Mouse (Mus musculus) ZHBTc4 (cell line): ENCODE results near the gene Abtb2.
A peak's percentile ranks its signal among the peaks of the same experiment; 100 is the strongest.

Experiments
- DNase-seq: peaks from one replicate; pipeline ENCODE4 v3.0.0-alpha.2; 2011; ENCODE audit warnings: low read depth, low spot score

The Abtb2 gene

DNA sequence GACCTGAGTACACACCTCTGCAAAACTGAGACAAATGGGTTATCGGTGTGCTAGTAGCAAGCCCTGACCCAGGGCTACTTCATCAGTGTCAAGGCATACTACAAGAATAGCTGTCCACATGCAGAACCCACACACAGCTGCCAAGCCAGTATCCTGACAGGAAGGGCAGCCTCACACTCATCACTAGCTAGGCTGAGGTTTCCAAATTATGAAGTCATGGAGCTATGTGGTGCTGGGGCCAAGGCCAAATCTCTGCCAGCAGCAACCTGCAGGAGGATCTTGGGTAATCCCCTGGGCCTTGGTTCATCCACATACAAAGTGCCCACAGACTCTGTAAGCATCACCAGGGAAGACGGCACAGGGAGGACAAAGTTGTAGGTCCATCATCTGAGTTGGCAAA is 177.4 kb downstream of the Abtb2 start:
- no peak for DNase-seq

DNA sequence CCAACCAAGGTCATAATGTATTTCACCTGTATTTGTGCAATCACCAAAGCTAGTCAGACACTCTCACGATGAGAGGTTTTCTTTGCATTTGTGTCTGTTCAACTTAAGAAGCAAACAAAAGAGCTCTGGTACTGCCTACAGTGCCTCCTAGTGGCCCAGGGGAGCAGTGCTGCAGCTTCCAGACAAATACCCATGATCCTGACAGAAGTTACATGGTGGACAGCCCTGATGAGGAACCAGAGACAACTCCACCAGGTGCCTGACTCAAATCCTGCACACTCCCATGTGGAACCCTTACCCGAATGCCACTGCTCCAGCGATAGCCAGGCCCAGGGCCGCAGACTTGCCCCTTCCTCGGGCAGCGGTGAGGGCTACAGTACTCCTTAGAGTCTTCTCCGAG is 177.9 kb downstream of the Abtb2 start:
- DNase-seq = peak; percentile 84

DNA sequence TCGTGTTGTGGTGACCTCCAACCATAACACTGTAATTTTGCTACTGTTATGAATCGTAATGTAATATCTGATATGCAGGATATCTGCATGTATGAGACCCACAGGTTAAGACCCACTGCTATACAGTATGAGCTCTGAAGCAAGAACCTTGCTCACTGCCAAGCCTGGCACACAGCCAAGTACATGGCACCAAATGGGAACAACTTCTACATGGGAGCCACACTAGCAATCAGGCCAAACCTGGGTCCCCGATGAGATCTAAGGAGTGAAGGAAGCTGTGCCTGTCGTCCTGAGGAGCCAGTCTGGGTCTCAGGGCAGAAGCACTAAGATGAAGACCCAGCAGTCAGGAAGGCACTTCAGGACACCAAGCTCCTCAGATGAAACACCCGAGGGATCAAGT is 179.4 kb downstream of the Abtb2 start:
- no peak for DNase-seq

DNA sequence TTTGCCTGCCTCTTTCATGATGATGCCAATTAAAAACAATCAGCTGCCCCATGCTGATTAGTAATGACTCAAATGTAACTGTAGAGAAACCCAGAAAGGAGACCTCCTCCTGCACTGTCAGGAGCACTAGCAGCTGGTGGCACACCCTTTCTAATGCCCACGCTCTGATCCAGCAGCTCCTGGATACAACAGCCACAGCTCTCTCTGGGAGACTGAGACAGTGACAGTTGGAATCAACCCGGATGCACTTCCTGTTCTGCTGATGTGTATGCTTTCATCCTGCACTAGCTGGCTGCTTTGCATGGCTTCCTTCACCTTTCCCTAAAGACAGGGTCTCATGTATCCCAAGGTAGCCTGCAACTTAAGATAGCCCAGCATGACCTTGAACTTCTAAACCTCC is 180.0 kb downstream of the Abtb2 start:
- DNase-seq = no peak

DNA sequence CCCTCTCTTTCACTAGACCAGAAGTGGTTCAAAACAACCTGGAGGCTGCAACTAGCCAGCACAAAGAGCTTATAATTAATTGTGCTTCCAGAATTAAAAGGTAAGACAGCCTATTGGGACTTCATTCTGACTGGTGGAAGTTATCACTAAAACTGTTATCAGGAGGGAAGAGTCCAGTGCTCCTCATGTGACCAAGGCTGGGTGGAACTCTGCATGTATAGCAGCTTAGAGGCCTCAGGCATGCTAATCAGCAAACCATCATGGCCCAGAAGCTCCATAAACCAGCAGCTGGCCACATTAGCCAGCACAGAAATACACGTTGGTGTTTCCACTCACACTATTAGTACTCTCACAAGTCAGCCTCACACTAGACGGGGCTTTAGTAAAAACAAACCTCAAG is 180.7 kb downstream of the Abtb2 start:
- DNase-seq = no peak

DNA sequence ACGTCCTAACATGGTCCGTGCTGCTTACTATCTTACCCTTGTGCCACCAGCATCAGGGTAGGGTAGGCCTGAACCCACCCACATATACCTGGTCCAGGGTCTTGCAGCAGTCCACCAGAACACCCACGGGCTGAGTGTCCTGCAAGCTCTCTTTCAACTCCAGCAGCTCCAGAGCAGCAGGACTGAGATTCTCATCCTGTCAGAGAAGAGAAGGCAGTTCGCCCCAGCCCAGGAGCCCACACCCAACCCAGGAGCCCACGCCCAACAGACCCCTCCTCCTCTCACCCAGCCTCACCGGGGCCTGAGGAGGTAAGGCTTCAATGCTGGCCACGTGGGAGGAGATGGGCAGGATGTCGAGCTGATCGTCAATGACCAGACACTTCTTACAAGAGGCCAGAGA is 181.8 kb downstream of the Abtb2 start:
- peak; percentile 35 for DNase-seq

DNA sequence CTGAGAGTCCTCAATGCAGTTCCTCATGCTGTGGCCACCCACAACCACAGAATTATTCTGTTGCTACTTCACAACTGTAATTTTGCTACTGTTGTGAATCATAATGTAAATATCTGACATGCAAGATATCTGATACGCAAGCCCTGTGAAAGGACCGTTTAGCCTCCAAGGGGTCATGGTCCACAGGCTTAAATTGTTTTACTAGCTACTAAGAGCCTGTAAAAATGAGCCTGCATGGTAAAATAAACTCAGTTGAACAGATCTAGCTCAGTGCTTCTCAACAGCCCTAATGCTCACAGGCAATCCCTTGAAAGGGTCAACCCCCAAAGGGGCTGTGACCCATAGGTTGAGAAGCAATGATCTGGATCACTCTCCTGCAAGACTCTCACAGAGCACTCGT is 183.0 kb downstream of the Abtb2 start:
- DNase-seq = no peak

DNA sequence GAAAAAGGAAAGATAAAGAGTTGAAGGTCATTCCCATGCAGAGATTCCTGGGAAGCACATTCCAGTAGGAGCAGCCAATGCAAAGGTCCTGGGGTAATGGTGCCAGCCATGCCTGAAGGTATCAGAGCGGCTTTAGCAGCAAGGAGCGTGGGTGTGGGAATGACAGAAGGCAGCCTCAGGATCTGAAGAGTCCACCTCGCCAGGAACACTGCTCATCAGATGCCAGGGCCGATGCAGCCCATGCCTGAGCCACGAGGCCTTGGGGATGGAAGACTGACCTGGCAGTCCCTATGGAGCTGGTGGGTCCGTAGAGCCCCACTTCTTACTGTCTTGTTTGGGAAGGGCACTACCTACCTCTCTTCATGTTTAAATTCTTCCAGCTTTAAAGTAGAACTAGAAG is 185.7 kb downstream of the Abtb2 start:
- no peak for DNase-seq

DNA sequence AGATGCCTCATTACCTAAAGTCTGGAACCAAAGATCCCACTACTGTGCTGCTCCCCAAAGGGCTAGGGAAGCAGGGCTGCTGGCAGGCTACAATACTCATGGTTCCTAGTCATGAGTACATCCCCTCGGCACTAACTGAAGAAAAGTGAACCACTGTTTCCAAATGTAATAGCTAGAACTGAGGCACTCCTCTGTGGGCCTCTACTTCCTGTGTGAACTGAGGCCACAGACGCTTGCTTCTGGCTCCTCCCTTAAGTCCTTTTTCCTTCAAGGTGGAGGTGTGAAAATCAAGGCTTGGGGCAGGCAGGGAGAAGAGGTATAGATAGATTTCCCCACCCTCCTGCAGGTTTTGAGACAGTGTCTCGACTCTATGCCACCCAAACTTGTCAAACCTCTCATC is 188.5 kb downstream of the Abtb2 start:
- DNase-seq = no peak

DNA sequence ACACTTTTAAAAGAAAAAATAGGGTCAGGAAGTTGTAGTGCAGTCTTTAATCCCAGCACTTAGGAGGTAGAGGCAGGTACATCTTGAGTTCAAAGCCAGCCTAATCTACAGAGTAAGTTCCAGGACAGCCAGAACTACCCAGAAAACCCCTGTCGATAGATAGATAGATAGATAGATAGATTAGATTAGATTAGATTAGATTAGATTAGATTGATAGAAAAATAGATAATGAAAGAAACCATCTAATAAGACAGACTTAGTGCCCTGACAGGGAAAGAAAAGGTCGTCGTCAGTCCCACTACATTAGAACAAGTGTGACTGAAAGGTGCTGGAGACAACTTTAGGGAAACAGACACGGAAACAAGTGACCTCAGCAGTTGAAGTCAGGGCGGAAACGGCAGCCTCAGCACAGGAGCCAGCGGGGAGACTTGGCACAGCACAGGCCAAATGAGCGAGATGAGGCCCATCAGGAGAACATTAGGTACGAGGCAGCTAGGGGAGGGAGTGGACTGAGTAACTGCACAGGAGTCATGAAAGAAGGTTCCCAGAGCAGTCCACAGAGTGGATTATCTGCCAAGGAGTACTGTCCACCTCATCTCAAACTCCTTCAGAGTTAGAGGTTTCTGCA is 189.5 kb downstream of the Abtb2 start:
- no peak for DNase-seq

DNA sequence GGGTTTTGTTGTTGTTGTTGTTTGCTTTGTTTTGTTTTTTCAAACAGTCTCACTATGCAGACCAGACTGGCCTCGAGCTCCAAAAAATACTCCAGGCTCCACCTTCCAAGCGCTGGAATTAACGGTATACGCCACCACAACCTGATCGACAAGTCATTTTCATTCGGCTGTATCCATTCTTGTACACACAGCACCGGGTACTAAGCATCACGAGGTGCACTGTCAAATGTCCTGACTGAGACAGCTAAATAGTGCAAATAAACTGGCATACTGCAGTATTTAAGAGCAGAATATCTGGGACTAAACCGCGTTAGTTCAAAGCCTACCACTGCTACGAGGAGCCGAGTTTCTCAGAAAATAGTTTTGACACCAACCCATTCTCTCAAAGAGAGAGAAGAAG is 194.3 kb downstream of the Abtb2 start:
- peak; percentile 47 for DNase-seq

DNA sequence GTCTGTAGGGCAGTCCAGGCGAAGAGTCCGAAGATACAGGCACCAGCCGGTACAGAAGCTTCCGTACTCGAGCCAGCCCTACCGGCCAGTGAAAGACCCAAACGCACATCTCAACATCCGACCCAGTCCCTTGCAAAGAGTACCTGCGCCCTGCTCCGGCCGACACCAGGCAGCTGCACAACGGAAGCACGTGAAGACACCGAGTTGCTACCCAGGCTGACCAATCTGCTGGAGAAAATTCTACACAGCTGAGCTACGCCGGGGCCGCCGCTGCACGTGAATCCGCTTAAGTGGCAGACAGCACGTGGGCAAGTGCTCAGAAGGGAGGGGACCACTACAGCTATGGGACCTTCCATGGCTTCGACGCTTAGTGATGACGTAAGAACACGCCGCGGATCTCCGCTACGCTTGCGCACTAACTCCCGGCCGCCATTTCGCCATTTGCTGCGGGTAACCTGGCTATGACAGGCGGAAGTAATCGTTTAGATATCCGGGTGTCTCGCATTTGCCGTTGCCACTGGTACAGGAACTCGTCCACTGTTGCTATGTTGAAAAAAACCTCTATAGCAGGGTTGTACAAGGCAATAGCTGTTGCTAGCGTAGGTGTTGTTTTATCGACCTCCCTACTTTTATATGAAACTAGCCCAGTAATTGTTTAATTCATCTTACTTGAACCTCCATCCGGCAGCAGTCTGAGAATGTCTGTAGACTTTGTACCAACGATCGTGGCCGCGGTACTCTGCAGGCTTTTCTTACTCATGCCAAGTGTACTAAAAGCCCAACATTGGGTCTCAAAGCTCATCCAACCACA is 195.0 kb downstream of the Abtb2 start, which contains the start of gene Nat10:
TSS of gene Nat10 (minus strand) at position 365 of the 811 bp plus-strand sequence.
- DNase-seq = peak; percentile 98

DNA sequence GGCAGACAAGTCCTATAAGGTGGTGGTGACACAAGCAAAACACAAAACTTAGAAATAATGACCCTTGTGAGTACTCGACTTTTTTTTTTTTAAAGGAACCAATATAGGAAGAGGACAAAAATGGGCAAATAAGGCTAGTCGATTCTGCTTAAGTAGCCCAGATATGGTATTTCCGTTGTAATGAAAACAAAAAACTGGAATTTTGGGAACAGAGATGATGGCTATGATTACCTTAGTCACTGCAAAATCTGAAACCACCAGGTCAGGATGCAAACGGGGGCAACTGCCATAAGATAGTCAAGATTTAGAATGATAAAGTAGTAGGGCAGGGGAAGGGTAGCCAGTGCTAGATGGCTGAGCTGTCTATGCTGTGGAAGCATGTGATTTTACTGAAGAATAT is 195.9 kb downstream of the Abtb2 start:
- DNase-seq = no peak

DNA sequence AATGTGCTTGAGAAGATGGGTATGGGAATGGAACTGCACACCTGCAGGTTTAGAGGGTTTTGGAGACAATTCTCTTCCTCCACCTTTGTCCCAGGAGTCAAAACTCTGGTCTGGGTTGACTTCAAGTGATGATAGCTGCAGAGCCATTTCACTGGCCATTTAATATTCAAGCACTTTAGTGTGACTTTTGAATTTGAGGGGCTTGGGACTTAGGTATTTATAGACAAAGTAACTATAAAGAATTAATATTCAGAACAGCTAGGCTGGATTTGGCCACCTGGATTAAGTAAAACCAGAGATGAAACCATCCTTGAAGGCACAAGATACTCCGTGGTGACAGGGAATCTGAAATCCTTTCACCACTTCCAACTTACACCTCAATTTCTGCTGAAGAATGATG is 196.4 kb downstream of the Abtb2 start:
- DNase-seq = no peak
